Mouse (Mus musculus): ENCODE data around the gene Rbm7. TPM values are rescaled to one million over a fixed set of nuclear protein-coding genes. Genes with fewer than 3 reads are reported as not detected.
A peak's percentile ranks its signal among the peaks of the same experiment; 100 is the strongest.
"Not testable (repeated sequence)": the region's sequence is repeated elsewhere in the genome, so short reads cannot be mapped to it uniquely, and the experiment has no call there.

Gene Rbm7
- total RNA-seq (2021) = 10 to 100 TPM; 21.1 to 21.8 TPM
- long read RNA-seq, experiment 1, transcript Rbm7-201 (5 exons, 1,773 nt) = major isoform, 19 of 23 reads
- long read RNA-seq, experiment 1, partial matches to known transcripts = 0 of 23 reads
- long read RNA-seq, experiment 1, other reads (novel, unspliced or antisense) = 2 of 23 reads
- long read RNA-seq, experiment 2, partial matches to known transcripts = 0 of 8 reads
- long read RNA-seq, experiment 2, other reads (novel, unspliced or antisense) = 1 of 8 reads

GRCm38 (mm10) chr9:48494817-48495547 is at the start of gene Rbm7, which contains the start of gene Gm5617:
Gene Rbm7 (minus strand): TSS chr9:48495299.
Gene Gm5617 (plus strand): TSS chr9:48495442.
- DNase-seq = peak; percentile 95 to 97

DNA sequence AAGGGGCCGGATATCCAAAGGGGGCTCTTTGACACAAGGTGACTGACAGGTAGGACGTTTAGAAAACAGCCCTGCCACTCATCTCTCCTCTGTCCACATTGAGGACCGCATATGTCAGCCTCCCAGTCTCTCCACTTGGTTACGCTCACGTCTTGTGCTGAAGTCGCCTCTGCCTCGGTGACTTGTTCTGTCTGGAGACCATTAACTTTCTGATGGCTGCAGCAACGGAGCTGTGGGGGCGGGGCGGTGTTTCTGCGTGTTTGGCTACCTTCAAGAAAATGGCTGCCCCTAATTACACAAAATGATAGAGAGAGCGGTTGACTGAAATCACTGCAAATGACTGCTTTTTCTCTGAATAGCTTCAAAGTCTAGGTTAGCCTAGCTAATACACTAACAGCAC is 43.6 kb upstream of the Rbm7 start:
- no peak for DNase-seq

DNA sequence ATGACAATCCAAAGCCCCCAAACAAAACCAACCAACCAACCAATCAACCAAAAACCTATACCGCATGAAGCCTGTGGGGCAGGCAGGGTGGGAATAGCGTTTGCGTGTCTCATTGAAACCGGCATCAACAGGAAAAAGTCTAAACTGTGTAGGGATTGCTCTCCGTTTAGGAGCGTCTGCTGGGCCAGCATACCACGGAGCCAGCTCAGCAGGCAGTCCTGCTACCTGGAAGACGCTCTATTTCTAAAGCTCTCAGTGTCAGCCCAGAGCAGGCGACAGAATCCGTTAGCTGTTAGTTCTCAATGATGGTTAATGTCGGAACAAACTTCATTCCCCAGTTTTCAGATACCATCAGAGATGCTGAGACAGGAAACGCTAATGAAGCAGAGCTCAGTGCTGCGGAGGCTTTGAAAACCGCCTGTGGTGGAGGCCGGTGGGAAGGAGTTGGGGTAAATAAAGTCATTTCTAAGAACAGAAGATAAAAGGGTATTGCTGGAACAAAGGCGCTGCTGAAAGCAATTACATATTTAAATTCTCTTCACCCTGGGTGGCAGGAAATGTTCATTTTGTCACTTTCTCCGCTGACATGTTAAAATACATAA is 43.0 kb upstream of the Rbm7 start:
- DNase-seq = no peak

- not testable (repeated sequence) for DNase-seq
Observed at GRCm38 (mm10) chr9:48537616-48538015, 42.5 kb upstream of the Rbm7 start.

- no peak for DNase-seq
Observed at GRCm38 (mm10) chr9:48536414-48536813, 41.3 kb upstream of the Rbm7 start.

- peak in 1 of 2 experiments; percentile 11 for DNase-seq
Observed at GRCm38 (mm10) chr9:48532730-48533129, 37.6 kb upstream of the Rbm7 start.

- DNase-seq = no peak
Observed at GRCm38 (mm10) chr9:48532203-48532602, 37.1 kb upstream of the Rbm7 start.

DNA sequence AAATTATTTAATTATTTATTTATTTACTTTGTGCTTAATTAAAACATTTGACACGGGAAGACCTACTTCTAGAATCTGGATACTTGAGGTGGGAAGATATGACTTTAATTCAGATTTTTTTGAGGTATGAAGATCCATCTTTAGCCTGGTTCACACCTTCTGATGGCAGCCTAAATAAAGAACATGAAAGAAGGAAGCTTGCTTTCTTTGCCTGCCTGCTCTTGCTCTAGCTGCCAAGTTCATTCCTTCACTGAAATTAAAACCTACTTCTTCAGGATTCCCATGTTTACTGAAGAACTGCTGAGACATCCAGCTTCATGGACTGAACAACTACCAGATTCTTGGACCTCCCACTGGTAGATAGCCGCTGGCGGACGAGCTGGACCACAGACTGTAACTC is 36.2 kb upstream of the Rbm7 start:
- DNase-seq = no peak

- no peak for DNase-seq
Observed at GRCm38 (mm10) chr9:48526520-48526919, 31.4 kb upstream of the Rbm7 start.

- DNase-seq = no peak
Observed at GRCm38 (mm10) chr9:48525566-48525965, 30.5 kb upstream of the Rbm7 start.

DNA sequence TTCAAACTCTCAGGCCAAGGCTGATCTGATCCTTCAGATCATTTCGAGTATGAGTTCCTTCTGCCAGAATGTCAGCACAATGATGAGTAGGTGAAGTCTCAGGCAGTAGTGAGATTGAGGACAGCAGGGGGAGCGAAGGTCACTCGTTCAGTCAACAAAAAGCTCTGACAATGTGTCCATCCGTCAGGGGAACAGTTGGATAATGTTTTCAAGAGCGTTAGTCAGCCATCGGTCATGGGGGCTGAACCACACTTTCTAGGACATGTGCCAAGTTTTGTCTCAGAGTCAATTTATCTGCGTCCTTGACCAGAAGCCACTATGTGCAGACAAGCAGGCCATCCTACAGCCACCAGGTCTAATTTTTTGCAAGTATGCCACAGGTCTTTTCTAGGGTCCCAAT is 25.3 kb upstream of the Rbm7 start:
- peak; percentile 11 to 14 for DNase-seq

DNA sequence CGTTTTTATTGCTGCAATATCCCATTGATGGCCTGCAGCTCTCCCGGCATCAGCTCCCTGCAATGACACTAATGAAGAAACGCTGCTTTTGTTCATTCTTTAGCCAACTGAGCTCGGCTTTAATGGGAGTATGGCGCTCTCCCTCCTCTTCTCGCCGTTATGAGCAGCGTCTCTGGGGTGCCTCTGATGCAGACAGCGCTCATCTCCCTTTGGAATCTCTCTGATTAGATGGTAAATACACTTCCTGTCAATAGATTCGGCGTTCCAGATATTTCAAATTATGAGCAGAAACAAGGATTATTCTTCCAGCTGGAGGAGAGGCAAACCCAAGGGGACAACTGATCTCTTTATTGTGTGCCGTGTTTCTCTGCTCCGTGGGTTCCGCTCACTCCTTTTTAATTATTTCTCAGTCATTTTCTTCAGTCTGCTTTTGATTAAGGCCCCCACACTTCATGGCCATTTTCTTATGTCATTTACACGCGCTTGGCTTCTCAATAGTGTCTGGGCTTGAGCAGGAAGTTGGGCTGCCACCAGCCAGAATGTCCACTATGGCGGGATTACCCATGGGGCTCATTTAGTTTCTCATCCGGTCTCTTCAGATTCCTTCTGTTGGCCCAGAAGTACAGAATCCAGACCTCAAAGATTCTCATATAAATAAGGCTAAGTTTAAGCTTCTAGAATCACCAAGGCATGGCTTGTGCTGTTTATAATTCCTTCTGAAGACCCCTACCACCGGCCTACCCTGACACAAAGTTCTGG is 22.5 kb upstream of the Rbm7 start:
- DNase-seq = peak in 1 of 2 experiments; percentile 16

DNA sequence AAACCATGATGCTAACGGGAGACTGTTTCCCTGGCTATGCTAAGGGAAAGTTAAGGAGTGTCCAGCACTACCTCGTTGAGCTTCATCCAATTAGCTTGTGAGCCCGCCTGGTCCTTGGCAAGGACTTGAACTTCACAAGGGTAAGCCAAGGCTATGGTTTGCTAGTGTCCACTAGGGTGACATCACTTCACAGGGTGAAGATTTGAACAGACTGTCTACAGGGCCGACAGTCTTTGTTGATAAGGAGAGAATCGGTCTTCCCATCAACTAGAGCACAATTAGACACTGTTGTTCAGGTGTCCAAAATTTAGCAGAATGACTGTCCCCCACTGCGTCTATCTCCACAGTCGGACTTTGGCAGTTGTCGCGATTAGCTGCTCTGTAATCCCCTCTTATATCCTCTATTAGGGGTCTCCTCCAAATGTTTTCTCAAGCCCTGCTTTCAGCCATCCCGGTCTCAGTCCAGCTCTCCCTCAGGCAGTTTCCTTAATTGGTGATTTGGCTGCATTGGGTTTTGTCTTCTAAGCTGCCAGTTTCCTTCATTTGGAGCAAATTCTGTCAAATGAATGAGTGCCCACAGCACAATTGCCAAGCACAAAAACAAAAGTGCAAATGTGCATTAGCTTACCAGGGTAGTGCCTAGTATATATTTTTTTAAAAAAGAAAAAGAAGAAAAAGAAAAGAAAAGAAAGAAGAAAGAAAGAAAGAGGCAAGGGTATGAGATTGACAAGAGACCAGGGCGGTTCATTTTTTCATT is 21.7 kb upstream of the Rbm7 start:
- no peak for DNase-seq

DNA sequence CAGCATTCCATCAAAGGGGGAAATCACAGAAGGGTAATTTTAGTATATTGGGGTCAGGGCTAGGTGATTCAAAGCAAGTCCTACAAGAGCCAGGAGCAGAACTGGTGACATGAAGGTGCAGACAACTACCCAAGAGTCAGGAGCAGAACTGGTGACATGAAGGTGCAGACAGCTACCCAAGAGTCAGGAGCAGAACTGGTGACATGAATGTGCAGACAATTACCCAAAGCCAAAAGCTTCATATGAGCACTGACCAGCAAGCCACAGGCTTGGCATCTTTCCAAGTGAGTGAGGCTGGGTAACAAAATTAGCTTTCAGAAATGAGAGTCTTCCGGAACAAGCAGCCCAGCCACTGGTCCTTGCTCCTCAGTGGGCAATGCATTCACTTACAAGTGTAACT is 20.2 kb upstream of the Rbm7 start:
- peak in 1 of 2 experiments; percentile 39 for DNase-seq

DNA sequence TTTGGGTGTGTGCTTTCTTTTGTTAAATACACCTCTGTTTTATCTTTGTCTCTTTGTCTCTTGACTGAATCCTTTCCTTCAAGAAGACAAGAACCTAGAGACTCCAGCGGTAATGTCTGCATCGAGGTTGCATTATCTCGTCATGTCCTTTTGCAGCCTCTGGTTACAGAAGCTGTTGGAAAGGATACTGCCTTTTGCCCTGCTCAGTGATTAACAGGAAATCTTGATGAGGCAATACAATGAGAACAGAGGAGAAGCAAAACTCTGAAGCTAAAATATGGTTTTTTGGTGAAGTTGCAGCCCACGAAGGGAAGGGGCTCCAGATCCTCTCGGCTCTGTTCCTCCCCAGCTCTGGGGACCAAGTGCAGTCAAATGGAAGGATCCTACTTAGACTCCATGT is 15.0 kb upstream of the Rbm7 start:
- no peak for DNase-seq

- DNase-seq = no peak
Observed at GRCm38 (mm10) chr9:48504741-48505365, 9.8 kb upstream of the Rbm7 start.

GRCm38 (mm10) chr9:48503001-48503400 is 7.9 kb upstream of the Rbm7 start:
- no peak for DNase-seq

GRCm38 (mm10) chr9:48501192-48501591 is 6.1 kb upstream of the Rbm7 start:
- no peak for DNase-seq

DNA sequence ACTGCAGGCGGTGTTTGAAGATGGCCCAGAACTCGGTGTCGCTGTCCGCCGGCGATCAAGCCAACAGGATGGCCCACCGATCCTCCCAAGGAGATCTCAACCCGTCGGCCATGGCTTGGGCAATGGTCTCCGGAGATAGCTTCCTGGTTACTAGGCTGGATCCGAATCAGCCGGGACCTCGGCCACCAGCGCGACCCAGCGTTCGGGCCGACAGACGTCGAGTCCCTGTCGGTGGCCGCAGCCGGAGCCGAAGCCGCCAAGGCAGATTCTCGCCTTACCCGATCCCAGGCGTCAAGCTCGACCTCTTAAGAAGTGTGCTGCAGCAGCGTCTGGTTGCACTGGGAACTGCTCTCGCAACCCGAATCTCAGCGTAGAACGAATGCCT is 441 bp upstream of the Rbm7 start:
- no peak for DNase-seq

GRCm38 (mm10) chr9:48481214-48482134 is 13.6 kb downstream of the Rbm7 start:
- DNase-seq = peak in 1 of 2 experiments; percentile 39

All from heart, adult 18-20 months (tissue).